Mouse (Mus musculus) bone marrow macrophage, adult 2 months (primary cell): ENCODE results near the gene Ush2a. TPM values are rescaled to one million over a fixed set of nuclear protein-coding genes. Genes with fewer than 3 reads are reported as not detected.

ENCODE experiments used
- H3K27ac ChIP-seq: 2 replicates; pipeline ENCODE4 v1.5.1; 2012; ENCODE audit warnings: low read depth, low read length; ENCODE audit not compliant: insufficient read depth
- H3K4me1 ChIP-seq: 2 replicates; pipeline ENCODE4 v1.6.1; 2012; ENCODE audit warnings: low read length; ENCODE audit not compliant: control insufficient read depth, insufficient read depth
- H3K4me3 ChIP-seq: 2 replicates; pipeline ENCODE4 v1.5.1; 2012; ENCODE audit warnings: mild to moderate bottlenecking, low read length, moderate library complexity; ENCODE audit not compliant: insufficient read depth
- CTCF ChIP-seq: IDR thresholded peaks from 2 replicates; pipeline ENCODE4 v1.5.1; 2012; ENCODE audit warnings: low read depth, mild to moderate bottlenecking, low read length, moderate library complexity
- POLR2A ChIP-seq: IDR thresholded peaks from 2 replicates; pipeline ENCODE4 v1.6.1; 2012; ENCODE audit warnings: mild to moderate bottlenecking, low read depth, low read length, borderline replicate concordance
- polyA plus RNA-seq: library from polyadenylated mRNA; stranded (reverse); fragments of >200 nt; gene quantifications from 2 replicates; pipeline ENCODE4 v1.2.4, GENCODE M21; 2012; ENCODE audit not compliant: missing spikeins, insufficient read depth, insufficient read length

Ush2a gene
- polyA plus RNA-seq, 1 experiment: not detected

- Histone ChIP-seq H3K4me3 (no peak overlapping the region), H3K27ac (no peak overlapping the region), H3K4me1 (no peaks in the 10 kb centered on the region)
- TF ChIP-seq CTCF (no peak), POLR2A (no peak)
Observed at GRCm38 (mm10) chr1:188656121-188656520, 394.3 kb downstream of the Ush2a start.

GRCm38 (mm10) chr1:188659159-188659558 lies 397.3 kb downstream of the Ush2a start:
- H3K4me1 ChIP-seq: no peaks in the 10 kb centered on the region
- no peak overlapping the region for H3K27ac ChIP-seq
- H3K4me3 ChIP-seq: no peak overlapping the region
- no peak for TF ChIP-seq CTCF
- TF ChIP-seq POLR2A: no peak

GRCm38 (mm10) chr1:188660339-188660738 lies 398.5 kb downstream of the Ush2a start:
- no peaks in the 10 kb centered on the region for H3K4me1 ChIP-seq
- H3K4me3 ChIP-seq: no peak overlapping the region
- no peak overlapping the region for H3K27ac ChIP-seq
- TF ChIP-seq CTCF (no peak), POLR2A (no peak)

GRCm38 (mm10) chr1:188660882-188661281 lies 399.1 kb downstream of the Ush2a start:
- no peak overlapping the region for H3K27ac ChIP-seq
- TF ChIP-seq POLR2A (no peak), CTCF (no peak)
- H3K4me3 ChIP-seq: no peak overlapping the region
- H3K4me1 ChIP-seq: no peaks in the 10 kb centered on the region

GRCm38 (mm10) chr1:188667460-188667859 lies 405.6 kb downstream of the Ush2a start:
- Histone ChIP-seq H3K27ac (no peak overlapping the region), H3K4me3 (no peak overlapping the region), H3K4me1 (no peaks in the 10 kb centered on the region)
- TF ChIP-seq POLR2A (no peak), CTCF (no peak)

GRCm38 (mm10) chr1:188668513-188668912 lies 406.7 kb downstream of the Ush2a start:
- Histone ChIP-seq H3K4me1 (no peaks in the 10 kb centered on the region), H3K4me3 (no peak overlapping the region), H3K27ac (no peak overlapping the region)
- TF ChIP-seq POLR2A (no peak), CTCF (no peak)

- no peak for TF ChIP-seq CTCF
- Histone ChIP-seq H3K4me1 (no peaks in the 10 kb centered on the region), H3K27ac (no peak overlapping the region), H3K4me3 (no peak overlapping the region)
Observed at GRCm38 (mm10) chr1:188672871-188673270, 411.0 kb downstream of the Ush2a start.

- H3K27ac ChIP-seq: no peak overlapping the region
- TF ChIP-seq POLR2A (no peak), CTCF (no peak)
- H3K4me1 ChIP-seq: no peaks in the 10 kb centered on the region
- no peak overlapping the region for H3K4me3 ChIP-seq
Observed at GRCm38 (mm10) chr1:188674640-188675510, 413.1 kb downstream of the Ush2a start.

GRCm38 (mm10) chr1:188675511-188675863 lies 413.7 kb downstream of the Ush2a start:
- H3K4me3 ChIP-seq: no peak overlapping the region
- no peaks in the 10 kb centered on the region for H3K4me1 ChIP-seq
- H3K27ac ChIP-seq: no peak overlapping the region
- TF ChIP-seq POLR2A: no peak
- TF ChIP-seq CTCF: no peak

GRCm38 (mm10) chr1:188678189-188678588 lies 416.4 kb downstream of the Ush2a start:
- Histone ChIP-seq H3K4me3 (no peak overlapping the region), H3K4me1 (no peaks in the 10 kb centered on the region), H3K27ac (no peak overlapping the region)
- TF ChIP-seq CTCF: no peak
- TF ChIP-seq POLR2A: no peak
